Mouse (Mus musculus) heart, postnatal 0 days (tissue): ENCODE measurements around the gene Dnajc11. TPM values are rescaled to one million over a fixed set of nuclear protein-coding genes. Genes with fewer than 3 reads are reported as not detected.
A peak's percentile ranks its signal among the peaks of the same experiment; 100 is the strongest.

Experiments
- ATAC-seq: fragments of 200-750 bp; cut with Nextera tagmentation; 2 replicates; pipeline ENCODE4 v1.8.0; 2017; ENCODE audit warnings: low read depth, moderate number of reproducible peaks, moderate library complexity; ENCODE audit not compliant: insufficient read depth
- DNase-seq: peaks from one replicate; pipeline ENCODE4 v3.0.0-alpha.2; 2016; ENCODE audit warnings: low spot score
- H3K27ac ChIP-seq: fragments of 300-500 bp; sonication (generic); 2 replicates; pipeline ENCODE4 v1.5.1; 2014; ENCODE audit warnings: low read depth, mild to moderate bottlenecking
- H3K27me3 ChIP-seq: fragments of 300-500 bp; sonication (generic); 2 replicates; pipeline ENCODE4 v1.6.1; 2014; ENCODE audit warnings: low read length, mixed read lengths; ENCODE audit not compliant: control insufficient read depth, insufficient read depth
- H3K36me3 ChIP-seq: fragments of 300-500 bp; sonication (generic); replicated peaks from 2 replicates; pipeline ENCODE4 v1.6.1; 2014; ENCODE audit warnings: low read length, mixed read lengths; ENCODE audit not compliant: control insufficient read depth, insufficient read depth
- H3K4me1 ChIP-seq: fragments of 300-500 bp; sonication (generic); 2 replicates; pipeline ENCODE4 v1.6.1; 2014; ENCODE audit warnings: antibody characterized with exemption; ENCODE audit not compliant: control insufficient read depth, insufficient read depth
- H3K4me2 ChIP-seq: fragments of 300-500 bp; sonication (generic); 2 replicates; pipeline ENCODE4 v1.6.1; 2014; ENCODE audit warnings: low read depth, mild to moderate bottlenecking, low read length, moderate library complexity
- H3K4me3 ChIP-seq: fragments of 300-500 bp; sonication (generic); 2 replicates; pipeline ENCODE4 v1.5.1; 2014; ENCODE audit warnings: low read depth, low read length
- H3K9ac ChIP-seq: fragments of 300-500 bp; sonication (generic); replicated peaks from 2 replicates; pipeline ENCODE4 v1.6.1; 2014; ENCODE audit warnings: low read depth, low read length, mixed read lengths
- H3K9me3 ChIP-seq: fragments of 300-500 bp; sonication (generic); replicated peaks from 2 replicates; pipeline ENCODE4 v1.6.1; 2016; ENCODE audit warnings: low read length; ENCODE audit not compliant: control insufficient read depth
- CTCF ChIP-seq: IDR thresholded peaks from 2 replicates; pipeline ENCODE4 v1.5.1; 2016; ENCODE audit warnings: antibody characterized with exemption, control low read depth, low read depth
- EP300 ChIP-seq: IDR thresholded peaks from 2 replicates; pipeline ENCODE4 v1.6.1; 2016; ENCODE audit warnings: antibody characterized with exemption, low read depth
- WGBS: fragments of 180-500 bp; shearing (Covaris S2); extraction: QIAGEN DNeasy Blood & Tissue Kit; methylation state at CpG from one replicate; pipeline ENCODE4 v1.1.7; 2014; 5-methylcytosine and 5-hydroxymethylcytosine counted together
- polyA plus RNA-seq: library from polyadenylated mRNA; unstranded; fragments of >200 nt; fragmentation: Nextera tagmentation; extraction: Ambion mirVana; gene quantifications from 2 replicates; pipeline ENCODE4 v1.2.1, GENCODE M21; 2015
- total RNA-seq: library from RNA; depleted of rRNA; stranded (reverse); fragments of >200 nt; gene quantifications from 2 replicates; pipeline ENCODE4 v1.2.3, GENCODE M21; 2014; ENCODE audit warnings: low replicate concordance

Gene Dnajc11
- total and polyA plus RNA-seq, 2 experiments from 2014 or later, result 47.7 to 95.3 TPM

DNA sequence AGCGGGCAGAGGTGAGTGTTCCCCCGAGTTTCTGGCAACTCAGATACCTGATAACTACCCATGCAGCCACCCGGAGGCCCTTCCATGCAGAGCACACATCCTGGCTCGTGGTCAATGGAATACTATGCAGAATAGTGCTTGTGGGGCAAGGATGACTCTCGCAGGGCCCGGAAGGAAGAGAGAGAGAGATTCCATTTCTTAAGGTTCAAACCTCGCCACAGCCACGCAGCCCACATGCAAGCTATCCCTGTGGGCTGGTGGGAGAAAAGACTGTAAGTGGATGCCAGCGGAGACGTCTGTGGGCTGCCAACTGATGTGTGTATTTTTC lies 54.5 kb downstream of the Dnajc11 start:
- Histone ChIP-seq H3K36me3 (peaks cover 21% of the 10 kb centered on the region), H3K4me3 (peak overlapping the region; percentile 79), H3K4me2 (peak overlapping the region; percentile 71), H3K4me1 (peaks cover 7% of the 10 kb centered on the region; the same call in 1 of the 2 replicates), H3K9ac (peak overlapping the region; percentile 79), H3K27me3 (no peaks in the 10 kb centered on the region), H3K9me3 (no peaks in the 10 kb centered on the region), H3K27ac (no peak overlapping the region)
- TF ChIP-seq CTCF (no peak), EP300 (no peak)
- DNase-seq (no peak), ATAC-seq (no peak)
- WGBS, result 20% methylated on average over 10 of the region's 10 CpGs

DNA sequence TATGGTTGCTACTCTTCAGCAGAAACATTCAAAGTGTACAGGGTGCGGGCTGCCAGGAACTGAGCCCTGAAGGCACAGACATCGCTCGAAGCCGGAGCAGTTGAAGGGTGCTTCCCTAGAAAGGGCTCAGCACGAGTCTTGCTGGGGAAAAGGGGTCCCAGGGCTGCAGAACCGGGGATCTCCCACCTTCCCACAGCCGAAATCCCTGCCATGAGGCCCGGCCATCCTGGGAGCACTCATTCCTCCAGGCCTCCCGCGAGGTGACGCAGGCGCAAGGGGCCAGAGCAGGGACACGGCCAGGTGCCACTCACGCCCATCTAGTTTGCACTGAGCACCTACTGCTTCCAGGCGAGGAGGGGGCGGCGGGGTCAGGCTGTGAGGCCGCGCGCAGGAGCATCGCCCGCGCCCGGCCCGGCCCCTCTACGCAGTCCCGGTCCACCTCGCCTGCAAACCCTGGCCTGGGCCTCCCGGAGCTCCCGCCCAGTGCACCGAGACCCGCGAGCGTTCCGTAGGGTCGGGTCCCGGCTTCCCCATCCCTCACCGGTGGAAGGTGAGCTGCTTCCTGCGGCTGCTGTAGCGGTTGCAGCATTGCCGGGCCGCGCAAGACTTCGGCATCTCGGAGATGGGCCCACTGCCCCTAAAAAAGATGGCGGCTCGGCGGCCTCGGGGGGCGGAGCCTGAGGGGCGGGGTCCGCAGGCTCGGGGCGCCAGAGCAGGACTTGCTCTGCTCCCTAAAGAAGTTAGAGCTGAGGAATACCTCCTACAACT lies 55.0 kb downstream of the Dnajc11 start, which contains the start of gene Thap3:
Gene Thap3 (minus strand): TSS at position 656 of the 768 bp plus-strand sequence.
- peak within 1 kb of the TSS; percentile 79 for H3K9ac ChIP-seq
- WGBS, result under 1% methylated on average over 54 of the region's 54 CpGs
- H3K27me3 ChIP-seq, result no peaks in the 10 kb centered on the region
- ATAC-seq (peak; percentile 72), DNase-seq (no peak)
- H3K9me3 ChIP-seq, result no peaks in the 10 kb centered on the region
- peak within 1 kb of the TSS; percentile 79 for H3K4me3 ChIP-seq
- peaks cover 21% of the 10 kb centered on the region for H3K36me3 ChIP-seq
- peak within 1 kb of the TSS; percentile 71 for H3K4me2 ChIP-seq
- peak within 1 kb of the TSS; percentile 61 for H3K27ac ChIP-seq
- no peak for TF ChIP-seq EP300
- TF ChIP-seq CTCF, result no peak
- peaks cover 7% of the 10 kb centered on the region; the same call in 1 of the 2 replicates for H3K4me1 ChIP-seq

DNA sequence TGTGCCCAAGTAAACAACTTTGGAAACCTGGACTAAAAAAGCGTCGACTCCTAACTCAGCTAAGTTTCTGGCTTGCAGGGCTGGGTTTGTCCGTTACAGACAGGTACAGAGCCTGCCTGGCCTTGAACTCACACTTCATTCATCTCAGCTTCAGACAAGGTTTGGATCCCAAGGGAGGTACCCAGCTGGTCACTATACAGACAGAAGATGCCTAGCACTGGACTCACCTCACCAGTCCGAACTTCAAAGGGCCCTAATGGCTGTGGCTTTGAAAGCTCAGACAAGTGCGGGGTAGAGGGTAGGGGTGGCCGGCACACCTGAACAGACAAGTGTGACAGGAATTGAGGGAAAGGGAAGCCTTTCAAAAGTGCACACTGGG lies 55.6 kb downstream of the Dnajc11 start:
- Histone ChIP-seq H3K4me2 (peak overlapping the region; percentile 71), H3K27me3 (no peaks in the 10 kb centered on the region), H3K27ac (no peak overlapping the region), H3K9me3 (no peaks in the 10 kb centered on the region), H3K4me1 (peaks cover 10% of the 10 kb centered on the region; the same call in 1 of the 2 replicates), H3K4me3 (peak overlapping the region; percentile 79), H3K36me3 (peaks cover 21% of the 10 kb centered on the region), H3K9ac (0 out of 2 replicates have a peak overlapping the region, but pooled peaks have one; percentile 79)
- ATAC-seq (no peak), DNase-seq (no peak)
- TF ChIP-seq EP300 (no peak), CTCF (no peak)
- WGBS, result 38% methylated on average over 6 of the region's 6 CpGs

DNA sequence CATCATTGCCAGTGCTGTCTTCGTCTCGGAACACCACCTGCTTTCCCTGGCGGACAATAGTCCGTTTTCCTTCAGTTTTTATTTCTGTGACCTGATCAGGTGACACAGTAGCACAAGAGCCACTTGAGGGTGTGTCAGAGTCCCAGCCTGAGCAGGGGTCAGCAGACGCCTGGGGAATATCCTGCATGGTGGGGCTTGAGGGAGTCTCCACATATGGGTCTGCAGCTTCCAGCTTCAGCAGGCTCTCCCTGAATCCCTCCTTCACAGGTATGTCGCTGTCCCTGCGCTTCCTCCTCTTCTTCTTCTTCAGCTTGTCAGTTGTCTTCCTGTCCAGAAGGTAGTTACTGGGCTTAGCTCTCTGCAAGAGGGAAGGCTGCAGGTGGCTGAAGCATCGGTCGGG lies 58.6 kb downstream of the Dnajc11 start:
- ATAC-seq (no peak), DNase-seq (no peak)
- Histone ChIP-seq H3K4me1 (peaks cover 13% of the 10 kb centered on the region), H3K4me3 (no peak overlapping the region), H3K36me3 (peaks cover 21% of the 10 kb centered on the region), H3K4me2 (no peak overlapping the region), H3K9me3 (no peaks in the 10 kb centered on the region), H3K27me3 (no peaks in the 10 kb centered on the region), H3K9ac (no peak overlapping the region), H3K27ac (no peak overlapping the region)
- 86% methylated on average over 9 of the region's 9 CpGs for WGBS
- TF ChIP-seq CTCF (no peak), EP300 (no peak)

DNA sequence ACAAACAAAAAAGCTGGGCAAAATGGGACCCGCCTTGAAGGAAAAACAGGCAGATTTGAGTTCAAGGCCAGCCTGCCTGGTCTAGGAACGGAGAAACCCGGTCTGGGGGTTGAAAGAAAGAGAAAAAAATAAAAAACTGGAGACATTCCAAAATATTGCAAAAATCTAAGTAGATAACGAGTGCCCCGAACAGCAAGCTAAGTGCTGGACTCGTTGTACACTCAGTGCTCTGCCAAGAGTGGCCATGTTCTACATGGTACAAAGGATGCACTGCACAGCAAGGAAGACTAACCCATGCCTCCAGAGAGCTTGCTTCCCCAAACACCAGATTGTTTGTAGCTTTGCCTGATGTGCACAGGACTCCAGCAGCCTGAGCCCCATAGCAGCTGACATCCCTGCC lies 59.5 kb downstream of the Dnajc11 start:
- WGBS, result 40% methylated on average over 6 of the region's 6 CpGs
- no peak overlapping the region for H3K4me3 ChIP-seq

More for the DNA sequence above, 59.5 kb downstream of the Dnajc11 start:
- Histone ChIP-seq H3K9me3 (no peaks in the 10 kb centered on the region), H3K9ac (no peak overlapping the region), H3K4me1 (peaks cover 13% of the 10 kb centered on the region), H3K27me3 (no peaks in the 10 kb centered on the region), H3K4me2 (no peak overlapping the region), H3K36me3 (peaks cover 21% of the 10 kb centered on the region), H3K27ac (no peak overlapping the region)
- ATAC-seq (no peak), DNase-seq (no peak)
- TF ChIP-seq EP300 (no peak), CTCF (no peak)
